Mouse (Mus musculus) midbrain, postnatal 0 days (tissue): ENCODE data around the gene Slpi. TPM values are rescaled to one million over a fixed set of nuclear protein-coding genes. Genes with fewer than 3 reads are reported as not detected.

Experiments used
- ATAC-seq: fragments of 200-750 bp; cut with Nextera tagmentation; 2 replicates; pipeline ENCODE4 v1.8.0; 2017; ENCODE audit warnings: moderate number of reproducible peaks, mild to moderate bottlenecking, moderate TSS enrichment, moderate library complexity; ENCODE audit not compliant: low FRiP score
- DNase-seq: peaks from one replicate; pipeline ENCODE4 v3.0.0-alpha.2; 2015; ENCODE audit warnings: low spot score
- H3K27ac ChIP-seq: fragments of 300-500 bp; sonication (generic); 2 replicates; pipeline ENCODE4 v1.5.1; 2014; ENCODE audit warnings: low read depth, mild to moderate bottlenecking, low read length, mixed read lengths
- H3K27me3 ChIP-seq: fragments of 300-500 bp; sonication (generic); 2 replicates; pipeline ENCODE4 v1.6.1; 2014; ENCODE audit warnings: low read length, control low read depth, mixed read lengths; ENCODE audit not compliant: insufficient read depth
- H3K36me3 ChIP-seq: fragments of 300-500 bp; sonication (generic); 2 replicates; pipeline ENCODE4 v1.6.1; 2014; ENCODE audit warnings: low read length, control low read depth, mixed read lengths; ENCODE audit not compliant: insufficient read depth
- H3K4me1 ChIP-seq: fragments of 300-500 bp; sonication (generic); 2 replicates; pipeline ENCODE4 v1.6.1; 2014; ENCODE audit warnings: mild to moderate bottlenecking, control low read depth, antibody characterized with exemption, low read length, mixed read lengths; ENCODE audit not compliant: insufficient read depth
- H3K4me2 ChIP-seq: fragments of 300-500 bp; sonication (generic); 2 replicates; pipeline ENCODE4 v1.6.1; 2014; ENCODE audit warnings: low read depth, mild to moderate bottlenecking, low read length, mixed read lengths; ENCODE audit not compliant: poor library complexity, severe bottlenecking
- H3K4me3 ChIP-seq: fragments of 300-500 bp; sonication (generic); 2 replicates; pipeline ENCODE4 v1.5.1; 2014; ENCODE audit warnings: low read depth, mild to moderate bottlenecking, low read length, moderate library complexity
- H3K9ac ChIP-seq: fragments of 300-500 bp; sonication (generic); replicated peaks from 2 replicates; pipeline ENCODE4 v1.6.1; 2014; ENCODE audit warnings: mild to moderate bottlenecking, low read length, moderate library complexity, mixed read lengths; ENCODE audit not compliant: poor library complexity, severe bottlenecking
- H3K9me3 ChIP-seq: fragments of 300-500 bp; sonication (generic); 2 replicates; pipeline ENCODE4 v1.6.1; 2016; ENCODE audit warnings: low read length, control low read depth
- CTCF ChIP-seq: IDR thresholded peaks from 2 replicates; pipeline ENCODE4 v1.5.1; 2016; ENCODE audit warnings: antibody characterized with exemption, mild to moderate bottlenecking
- WGBS: fragments of 180-500 bp; shearing (Covaris S2); extraction: QIAGEN DNeasy Blood & Tissue Kit; methylation state at CpG from one replicate; pipeline ENCODE4 v1.1.7; 2014; 5-methylcytosine and 5-hydroxymethylcytosine counted together
- polyA plus RNA-seq: library from polyadenylated mRNA; unstranded; fragments of >200 nt; fragmentation: Nextera tagmentation; extraction: Ambion mirVana; gene quantifications from 2 replicates; pipeline ENCODE4 v1.2.1, GENCODE M21; 2015
- total RNA-seq: library from RNA; depleted of rRNA; stranded (reverse); fragments of >200 nt; gene quantifications from 2 replicates; pipeline ENCODE4 v1.2.3, GENCODE M21; 2014

Slpi gene
- total and polyA plus RNA-seq, 2 experiments from 2014 or later: 0.36 TPM; not detected in 1

GRCm38 (mm10) chr2:164405060-164405459 lies 16.2 kb upstream of the Slpi start, which contains the start of gene Matn4:
Gene Matn4, minus strand, starts transcription at chr2:164405160.
- Histone ChIP-seq H3K4me2 (peak within 1 kb of the TSS; percentile 49), H3K36me3 (no peaks in the 10 kb centered on the region), H3K27me3 (peaks cover 87% of the 10 kb centered on the region), H3K9me3 (no peaks in the 10 kb centered on the region), H3K4me3 (peak within 1 kb of the TSS; percentile 33), H3K4me1 (no peaks in the 10 kb centered on the region; the same call in 1 of the 2 replicates), H3K27ac (no peak within 1 kb of the TSS), H3K9ac (peak within 1 kb of the TSS; percentile 39)
- DNase-seq (no peak), ATAC-seq (no peak)
- TF ChIP-seq CTCF: no peak
- 15% methylated on average over 9 of the region's 9 CpGs for WGBS

GRCm38 (mm10) chr2:164404082-164404990 lies 15.4 kb upstream of the Slpi start:
- Histone ChIP-seq H3K27ac (no peak overlapping the region), H3K36me3 (no peaks in the 10 kb centered on the region), H3K4me3 (peak overlapping the region; percentile 33), H3K4me2 (peak overlapping the region; percentile 49), H3K4me1 (no peaks in the 10 kb centered on the region; the same call in 1 of the 2 replicates), H3K9ac (peak overlapping the region; percentile 39), H3K27me3 (peaks cover 88% of the 10 kb centered on the region), H3K9me3 (no peaks in the 10 kb centered on the region)
- DNase-seq: no peak
- 1% methylated on average over 42 of the region's 49 CpGs for WGBS
- no peak for TF ChIP-seq CTCF
- ATAC-seq: no peak

- Histone ChIP-seq H3K36me3 (no peaks in the 10 kb centered on the region), H3K4me3 (no peak overlapping the region), H3K4me1 (no peaks in the 10 kb centered on the region; the same call in 1 of the 2 replicates), H3K27me3 (peaks cover 86% of the 10 kb centered on the region), H3K9me3 (no peaks in the 10 kb centered on the region), H3K9ac (no peak overlapping the region), H3K27ac (no peak overlapping the region), H3K4me2 (no peak overlapping the region)
- WGBS: 10% methylated on average over 14 of the region's 14 CpGs
- ATAC-seq (no peak), DNase-seq (no peak)
- TF ChIP-seq CTCF: no peak
Observed at GRCm38 (mm10) chr2:164403396-164404081, 14.6 kb upstream of the Slpi start.

GRCm38 (mm10) chr2:164402906-164403305 lies 14.0 kb upstream of the Slpi start, which contains the start of gene Rbpjl:
Gene Rbpjl, plus strand, starts transcription at chr2:164403141.
- DNase-seq (peak; percentile 77), ATAC-seq (no peak)
- H3K4me2 ChIP-seq: no peak within 1 kb of the TSS
- WGBS: 5% methylated on average over 16 of the region's 17 CpGs
- H3K27ac ChIP-seq: no peak within 1 kb of the TSS
- no peaks in the 10 kb centered on the region for H3K36me3 ChIP-seq
- peak; percentile 83 for TF ChIP-seq CTCF
- no peaks in the 10 kb centered on the region; the same call in 1 of the 2 replicates for H3K4me1 ChIP-seq
- no peak within 1 kb of the TSS for H3K4me3 ChIP-seq
- H3K27me3 ChIP-seq: peaks cover 80% of the 10 kb centered on the region
- no peaks in the 10 kb centered on the region for H3K9me3 ChIP-seq
- H3K9ac ChIP-seq: no peak within 1 kb of the TSS

- Histone ChIP-seq H3K4me2 (no peak overlapping the region), H3K9me3 (peaks cover 5% of the 10 kb centered on the region; the same call in 1 of the 2 replicates), H3K9ac (no peak overlapping the region), H3K4me1 (no peaks in the 10 kb centered on the region), H3K27me3 (peaks cover 35% of the 10 kb centered on the region), H3K36me3 (no peaks in the 10 kb centered on the region), H3K4me3 (no peak overlapping the region), H3K27ac (no peak overlapping the region)
- TF ChIP-seq CTCF: no peak
- DNase-seq (no peak), ATAC-seq (no peak)
- WGBS: 78% methylated on average over 12 of the region's 12 CpGs
Observed at GRCm38 (mm10) chr2:164396911-164397310, 8.0 kb upstream of the Slpi start.
